Mouse (Mus musculus) liver, embryonic 14 days (tissue): ENCODE measurements around the gene Rps27a. TPM values are rescaled to one million over a fixed set of nuclear protein-coding genes. Genes with fewer than 3 reads are reported as not detected.

Experiments used
- polyA plus RNA-seq: library from polyadenylated mRNA; depleted of rRNA; stranded (reverse); fragments of >200 nt; gene quantifications from 2 replicates; pipeline ENCODE4 v1.2.3, GENCODE M21; 2012; rRNA removed

Rps27a gene
- polyA plus RNA-seq: 1,157 and 1,161 TPM in 2 replicates

GRCm38 (mm10) chr11:29547752-29548503, at the start of gene Rps27a, which contains the start of gene Clhc1:
TSS of gene Rps27a (minus strand) at chr11:29548109.
TSS of gene Clhc1 (plus strand) at chr11:29547950.

GRCm38 (mm10) chr11:29525988-29526794, 21.7 kb downstream of the Rps27a start, which contains the start of gene Mtif2:
TSS of gene Mtif2 (plus strand) at chr11:29526408.

GRCm38 (mm10) chr11:29514682-29515412, 33.1 kb downstream of the Rps27a start, which contains the start of gene Prorsd1:
TSS of gene Prorsd1 (minus strand) at chr11:29515033.

Other genes starting within 250 kb of the Rps27a start
- gene Ccdc88a, start 174.5 kb downstream of the Rps27a start, polyA plus RNA-seq: 1.4 and 1.6 TPM in 2 replicates
- gene Prorsd1, start 33.1 kb downstream of the Rps27a start, polyA plus RNA-seq: 10.5 and 12.5 TPM in 2 replicates
- gene Mtif2, start 21.7 kb downstream of the Rps27a start, polyA plus RNA-seq: 13.8 and 14.8 TPM in 2 replicates
- gene Clhc1, start 159 bp downstream of the Rps27a start, polyA plus RNA-seq: 0.06 and 0.08 TPM in 2 replicates
- gene Rtn4, start 144.8 kb upstream of the Rps27a start, polyA plus RNA-seq: 22.6 and 24.7 TPM in 2 replicates